Mouse (Mus musculus): ENCODE data around the gene Olfr1189. TPM values are rescaled to one million over a fixed set of nuclear protein-coding genes. Genes with fewer than 3 reads are reported as not detected.
"Not testable (repeated sequence)": the region's sequence is repeated elsewhere in the genome, so short reads cannot be mapped to it uniquely, and the experiment has no call there.

The Olfr1189 gene
- total RNA-seq (2022): not detected

- no peak for DNase-seq (ENCODE audit: low spot score in 2 of 2)
Measured at GRCm38 (mm10) chr2:88586154-88586553, at the start of gene Olfr1189. Gene Olfr1189, plus strand, starts transcription at chr2:88586454.

DNA sequence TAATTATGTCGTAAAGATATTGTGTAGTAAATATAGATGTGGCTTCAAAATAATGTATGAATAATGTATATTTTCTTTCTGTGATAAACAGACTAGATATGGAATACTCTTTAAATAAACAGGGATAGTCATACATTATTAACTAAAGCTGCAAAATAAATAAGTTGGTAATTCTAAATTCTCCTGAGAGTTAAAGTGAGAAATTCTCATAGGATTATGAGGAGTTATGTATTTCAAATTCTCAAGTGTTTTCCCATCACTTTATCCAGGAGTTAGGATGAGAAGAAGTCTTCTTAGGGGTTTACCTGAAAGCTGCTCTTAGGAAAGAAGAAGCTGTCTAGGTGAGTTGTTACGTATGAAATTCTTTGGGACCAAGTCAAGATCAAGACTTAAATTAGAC, 29.6 kb upstream of the Olfr1189 start, which contains the start of gene Olfr1188:
TSS of gene Olfr1188 (plus strand) at position 301 of the 400 bp plus-strand sequence.
- DNase-seq (ENCODE audit: low spot score in 2 of 2): no peak

- DNase-seq (ENCODE audit: low spot score in 2 of 2): not testable (repeated sequence)
Measured at GRCm38 (mm10) chr2:88572696-88573095, 13.6 kb upstream of the Olfr1189 start.

DNA sequence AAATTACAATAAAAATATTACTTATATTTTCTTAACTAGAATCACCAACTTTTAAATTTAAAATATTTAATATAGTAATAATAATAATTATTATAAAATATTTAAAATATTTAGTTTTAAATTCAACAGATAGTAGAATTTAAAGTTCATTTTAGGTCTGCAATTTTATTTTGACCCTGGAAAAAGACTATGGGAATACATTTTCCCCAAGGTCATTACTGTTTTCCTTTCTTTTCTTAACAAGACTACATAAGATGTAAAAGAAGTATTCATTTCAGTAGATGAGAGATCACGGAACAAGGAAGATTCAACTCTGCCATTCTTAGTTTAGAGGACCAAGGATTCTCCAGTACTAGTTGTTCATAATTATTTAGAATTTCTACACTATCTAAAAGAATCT, 54.0 kb downstream of the Olfr1189 start, which contains the start of gene Olfr1191-ps1:
TSS of gene Olfr1191-ps1 (plus strand) at position 301 of the 400 bp plus-strand sequence.
- DNase-seq (ENCODE audit: low spot score in 2 of 2): not testable (repeated sequence)

Other genes with a start within 250 kb of the Olfr1189 start
- not detected for gene Olfr1176, start 249.7 kb upstream of the Olfr1189 start, total RNA-seq (2022)
- not detected for gene Olfr1177-ps, start 240.0 kb upstream of the Olfr1189 start, total RNA-seq (2022)
- not detected for gene Olfr1178, start 199.4 kb upstream of the Olfr1189 start, total RNA-seq (2022)
- not detected for gene Olfr1179, start 180.0 kb upstream of the Olfr1189 start, total RNA-seq (2022)
- gene Olfr1180, start 167.3 kb upstream of the Olfr1189 start, total RNA-seq (2022): not detected
- not detected for gene Olfr1181, start 160.3 kb upstream of the Olfr1189 start, total RNA-seq (2022)
- gene Gm13757, start 137.3 kb upstream of the Olfr1189 start, total RNA-seq (2022): not detected
- not detected for gene Olfr1183, start 131.6 kb upstream of the Olfr1189 start, total RNA-seq (2022)
- not detected for gene Olfr1184, start 102.9 kb upstream of the Olfr1189 start, total RNA-seq (2022)
- not detected for gene Olfr1185-ps1, start 93.1 kb upstream of the Olfr1189 start, total RNA-seq (2022)
- gene Olfr1186, start 67.9 kb upstream of the Olfr1189 start, total RNA-seq (2022): not detected
- not detected for gene Olfr1188, start 29.5 kb upstream of the Olfr1189 start, total RNA-seq (2022)
- under 1 TPM in 1 of 4 experiments, not detected in 3; 0.06 TPM for gene Olfr1191-ps1, start 54.1 kb downstream of the Olfr1189 start, total RNA-seq (2022)
- gene Olfr1192-ps1, start 62.1 kb downstream of the Olfr1189 start, total RNA-seq (2022): not detected
- not detected for gene Olfr1193, start 89.2 kb downstream of the Olfr1189 start, total RNA-seq (2022)
- gene Olfr1195, start 102.7 kb downstream of the Olfr1189 start, total RNA-seq (2022): not detected
- not detected for gene Olfr1196, start 118.1 kb downstream of the Olfr1189 start, total RNA-seq (2022)
- not detected for gene Olfr1197, start 145.9 kb downstream of the Olfr1189 start, total RNA-seq (2022)
- gene Olfr1198, start 164.9 kb downstream of the Olfr1189 start, total RNA-seq (2022): not detected
- gene Olfr1199, start 174.0 kb downstream of the Olfr1189 start, total RNA-seq (2022): not detected
- not detected for gene Olfr1200, start 184.0 kb downstream of the Olfr1189 start, total RNA-seq (2022)
- not detected for gene Olfr1201, start 206.6 kb downstream of the Olfr1189 start, total RNA-seq (2022)
- gene Olfr1202, start 228.0 kb downstream of the Olfr1189 start, total RNA-seq (2022): not detected
- gene Olfr1205, start 243.3 kb downstream of the Olfr1189 start, total RNA-seq (2022): not detected